18 mouse cellular contexts compared by ENCODE assay signal in the genomic region with DNA sequence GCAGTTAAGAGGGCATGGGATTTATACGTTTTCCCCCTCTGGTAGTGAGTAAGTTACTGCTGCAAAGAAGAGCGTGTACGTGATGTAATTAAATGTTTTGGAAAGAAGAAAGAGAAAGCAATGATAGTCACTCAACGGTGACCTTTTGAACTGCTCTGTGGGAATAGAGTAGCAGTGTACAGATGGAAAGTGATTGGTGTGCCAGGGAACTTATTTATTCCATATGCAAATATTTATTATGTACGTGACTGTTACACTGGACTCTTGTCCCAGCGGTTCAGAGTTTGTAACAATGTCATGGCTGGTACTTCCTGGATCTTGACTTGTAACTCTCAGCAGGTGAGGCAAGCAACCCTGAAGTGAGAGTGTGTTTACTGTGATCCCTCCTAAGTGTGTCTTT. TPM values are rescaled to one million over a fixed set of nuclear protein-coding genes. Genes with fewer than 3 reads are reported as not detected.
"Had no signal": no experiment of that assay in that cellular context is flagged by ENCODE, and none has a peak within 500 bp of the region (broad histone marks: within the 10 kb centered on the region; RNA-seq: fewer than 3 reads in every experiment).

No protein-coding gene starts in this region.

- H3K36me3 ChIP-seq: kidney, embryonic 15.5 days; limb, embryonic 12.5 days; lung, embryonic 15.5 days; midbrain, embryonic 15.5 days; neural tube, embryonic 12.5 days had no signal

- DNase-seq: kidney, adult 18-20 months; kidney, postnatal 14 days; lung, postnatal 14 days; retina, postnatal 1 day; right cerebral cortex, postnatal 4 days; thymus, adult 18-20 months; thymus, postnatal 14 days had no signal

- H3K4me2 ChIP-seq: kidney, embryonic 15.5 days; limb, embryonic 12.5 days; lung, embryonic 15.5 days; midbrain, embryonic 11.5 days; midbrain, embryonic 15.5 days; neural tube, embryonic 12.5 days had no signal

- H3K9ac ChIP-seq: kidney, embryonic 15.5 days; limb, embryonic 12.5 days; lung, embryonic 15.5 days; midbrain, embryonic 15.5 days; neural tube, embryonic 12.5 days had no signal

- H3K27ac ChIP-seq: kidney, embryonic 15.5 days; left cerebral cortex, adult 2 months; limb, embryonic 12.5 days; lung, embryonic 15.5 days; macrophage; midbrain, embryonic 15.5 days; neural tube, embryonic 12.5 days had no signal

- H3K9me3 ChIP-seq: kidney, embryonic 15.5 days; limb, embryonic 12.5 days; lung, embryonic 15.5 days; megakaryocyte, embryonic 14.5 days; midbrain, embryonic 15.5 days; neural tube, embryonic 12.5 days had no signal

- ATAC-seq: midbrain, embryonic 15.5 days had no signal

- H3K27me3 ChIP-seq: megakaryocyte, embryonic 14.5 days had no signal

- H3K4me1 ChIP-seq: neural tube, embryonic 12.5 days had no signal

- H3K4me3 ChIP-seq: kidney, embryonic 15.5 days; left cerebral cortex, adult 2 months; limb, embryonic 12.5 days; lung, embryonic 15.5 days; megakaryocyte, embryonic 14.5 days; midbrain, embryonic 15.5 days; neural tube, embryonic 12.5 days had no signal

RNA-seq across cellular contexts. Expression of a gene that starts 6.7 kb away (rescaled TPM):
- total RNA-seq: left cerebral cortex, adult 2 months; left cerebral cortex, postnatal 25 days; neutrophil, adult 5-6 weeks had no signal
- polyA plus RNA-seq: neural tube, embryonic 12.5 days had no signal
